Mouse (Mus musculus) layer of hippocampus, adult 18-20 months (tissue): ENCODE measurements around the gene Ncf2. TPM values are rescaled to one million over a fixed set of nuclear protein-coding genes. Genes with fewer than 3 reads are reported as not detected.
A peak's percentile ranks its signal among the peaks of the same experiment; 100 is the strongest.

Source experiments
- DNase-seq, 2 experiments: peaks; one replicate each; pipeline ENCODE4 v3.0.0; 2022; ENCODE audit warnings: low spot score in 2 of 2
- total RNA-seq, 2 experiments: library from RNA; stranded (reverse); gene quantifications; 2 replicates each; pipeline ENCODE4 v1.2.3; 2021

Ncf2 gene
- total RNA-seq, 2 experiments from 2014 or later = 2.7 to 3.4 TPM

DNA sequence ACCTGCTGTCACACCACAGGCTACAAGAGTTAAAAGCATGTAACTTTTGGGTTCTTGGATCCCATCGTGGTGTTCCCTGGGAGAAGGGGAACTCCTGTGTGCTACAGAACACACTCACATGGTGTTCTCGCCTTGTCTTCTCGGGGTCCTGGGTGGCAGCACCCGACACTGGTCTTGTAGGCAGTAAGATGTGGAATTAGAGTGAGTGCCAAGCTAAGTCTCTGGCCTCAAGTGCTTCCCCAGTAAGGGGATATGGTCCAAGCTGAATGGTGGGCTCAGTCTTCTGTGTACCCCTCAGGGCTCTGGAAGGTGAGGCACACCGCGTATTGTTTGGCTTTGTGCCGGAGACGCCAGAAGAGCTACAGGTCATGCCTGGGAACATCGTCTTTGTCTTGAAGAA lies 30.1 kb downstream of the Ncf2 start:
- no peak for DNase-seq

DNA sequence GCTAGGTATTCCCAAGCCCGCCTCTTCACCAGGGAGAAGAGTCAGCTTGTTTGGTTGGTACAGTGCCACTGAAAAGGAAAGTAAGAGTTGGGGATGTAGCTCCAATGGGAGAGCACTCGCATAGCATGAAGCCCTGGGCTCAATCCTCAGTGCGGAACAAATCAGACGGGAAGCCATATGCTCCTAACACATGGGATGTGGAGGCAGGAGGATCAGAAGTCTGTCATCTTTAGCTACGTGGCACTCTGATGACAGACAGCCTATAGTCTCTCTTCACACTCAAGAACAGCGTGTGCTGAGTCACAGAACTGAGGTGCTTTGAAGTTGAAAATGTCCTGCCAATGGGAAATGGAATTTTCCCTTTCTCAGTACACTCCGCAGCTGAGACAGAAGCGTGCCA lies 31.0 kb downstream of the Ncf2 start:
- DNase-seq = peak; percentile 87 to 95

DNA sequence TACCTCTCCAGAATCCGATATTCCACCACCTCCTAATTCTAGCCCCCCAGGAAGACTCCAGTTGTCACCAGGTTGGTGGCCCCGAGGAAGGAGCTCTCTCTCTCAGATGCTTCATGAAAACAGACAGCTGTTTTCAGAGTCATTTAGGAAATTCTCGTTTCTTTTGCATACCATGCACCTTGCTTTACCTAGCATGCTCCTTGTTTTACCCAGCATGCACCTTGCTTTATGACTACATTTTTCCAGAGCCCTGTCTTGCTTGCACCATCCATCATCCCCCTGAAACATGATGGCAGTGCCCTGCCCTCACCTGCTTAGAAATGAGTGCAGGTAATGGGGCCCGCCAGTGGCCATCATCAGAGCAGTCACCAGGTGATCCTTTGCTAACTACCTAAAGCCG lies 31.6 kb downstream of the Ncf2 start:
- DNase-seq = no peak

DNA sequence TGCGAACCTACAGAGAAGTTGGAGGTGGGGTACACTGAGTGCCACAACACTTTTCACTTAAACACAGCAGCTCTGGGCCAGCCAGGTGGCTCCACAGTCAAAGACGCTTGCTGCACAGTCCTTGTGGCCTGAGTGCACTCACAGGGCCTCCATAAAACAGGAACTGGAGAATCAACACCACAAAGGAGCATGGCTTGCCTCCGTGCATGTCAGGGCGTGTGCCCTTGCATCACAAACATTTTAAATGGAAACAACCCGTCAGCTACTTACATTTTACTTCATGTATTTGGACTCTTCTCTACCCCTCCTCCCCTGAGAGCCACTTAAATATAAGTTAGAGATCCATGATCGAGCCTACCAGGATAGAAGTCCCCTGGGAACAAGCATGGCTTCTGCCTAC lies 32.3 kb downstream of the Ncf2 start:
- no peak for DNase-seq

DNA sequence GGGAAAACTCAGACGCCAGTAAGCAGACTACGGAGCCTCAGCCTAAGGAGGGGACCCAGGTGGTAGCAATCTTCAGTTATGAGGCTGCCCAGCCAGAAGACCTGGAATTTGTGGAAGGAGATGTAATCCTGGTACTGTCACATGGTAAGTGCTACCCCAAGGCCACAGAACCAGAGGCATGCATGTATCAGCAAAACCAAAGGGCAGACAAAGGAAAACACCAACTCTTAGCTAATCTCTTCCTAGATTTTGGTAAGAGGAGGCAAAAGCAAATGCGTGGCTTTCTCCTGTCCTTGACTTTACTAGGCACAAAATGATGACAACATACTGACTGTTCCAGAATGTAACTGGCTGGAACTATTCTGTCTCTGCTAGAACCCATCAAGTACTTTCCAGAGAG lies 35.1 kb downstream of the Ncf2 start:
- DNase-seq = no peak

DNA sequence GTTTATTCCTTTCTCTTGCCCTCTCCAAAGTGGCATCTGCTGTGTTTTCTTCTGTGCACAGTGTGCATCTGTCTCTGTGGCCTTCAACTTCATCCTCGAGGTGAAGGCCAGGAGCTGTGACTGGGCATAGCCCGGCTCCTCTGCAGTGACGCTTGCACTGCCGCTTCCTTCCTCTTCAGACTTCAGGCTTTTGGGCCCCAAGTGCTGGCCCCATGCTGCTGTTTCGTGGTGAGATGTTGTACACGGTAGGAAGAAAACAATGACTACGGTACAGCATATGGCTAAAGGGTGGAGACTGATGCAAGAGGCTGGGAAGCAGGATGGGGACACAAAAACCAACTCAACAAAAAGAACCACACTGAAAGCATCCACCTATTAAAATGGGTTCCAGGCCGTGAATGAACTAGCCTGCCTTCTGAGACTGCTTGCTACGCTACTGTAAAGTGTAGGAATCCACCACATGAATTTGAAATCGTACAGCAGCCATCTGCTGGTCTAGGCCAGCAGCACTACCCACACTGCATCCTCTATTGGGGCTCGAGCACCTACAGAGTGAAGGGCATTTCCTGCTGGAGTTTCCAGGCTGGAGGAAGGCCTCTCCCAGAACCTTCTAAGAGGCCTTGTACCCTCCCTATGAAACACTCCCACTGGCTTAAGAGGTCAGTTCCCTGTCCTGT lies 38.2 kb downstream of the Ncf2 start:
- DNase-seq = peak in 1 of 2 experiments; percentile 45

DNA sequence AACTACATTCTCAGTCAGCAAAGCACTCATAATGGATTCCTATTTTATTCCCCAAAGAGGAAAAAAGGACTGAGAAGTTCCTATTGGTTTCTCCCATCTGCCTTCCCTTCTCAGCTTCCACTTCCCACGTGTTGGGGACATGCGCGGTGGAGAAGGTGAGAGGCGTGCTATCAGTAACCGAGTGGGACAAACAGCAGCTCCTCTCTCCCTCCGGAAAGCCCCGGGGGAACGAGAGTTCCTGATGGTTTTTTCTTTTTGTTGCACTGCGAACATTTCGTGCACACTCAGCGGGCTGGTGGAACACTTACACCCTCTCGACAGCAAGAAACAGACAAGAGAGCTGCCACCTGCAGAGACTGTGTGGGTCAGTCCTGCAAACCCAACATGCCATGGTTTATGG lies 38.8 kb downstream of the Ncf2 start:
- DNase-seq = peak; percentile 72 to 81

DNA sequence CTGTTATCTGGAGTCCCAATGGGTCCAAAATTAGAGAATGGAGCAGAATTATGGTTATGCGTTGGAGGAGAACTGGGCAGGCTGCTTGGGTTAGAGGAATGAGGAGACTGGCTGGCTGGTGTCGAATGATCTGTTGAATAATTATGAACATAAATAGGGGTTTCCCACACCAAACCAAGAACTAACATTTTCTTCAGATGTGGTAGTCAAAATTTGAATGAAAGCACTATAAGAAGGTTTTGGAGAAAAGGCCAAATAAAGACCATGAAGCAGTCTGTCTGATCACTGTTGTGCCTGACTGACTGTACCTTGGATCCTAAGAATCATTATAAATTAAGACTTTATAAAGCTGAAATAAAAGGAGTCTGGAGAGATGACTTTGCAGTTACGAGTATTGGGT lies 40.3 kb downstream of the Ncf2 start:
- no peak for DNase-seq

DNA sequence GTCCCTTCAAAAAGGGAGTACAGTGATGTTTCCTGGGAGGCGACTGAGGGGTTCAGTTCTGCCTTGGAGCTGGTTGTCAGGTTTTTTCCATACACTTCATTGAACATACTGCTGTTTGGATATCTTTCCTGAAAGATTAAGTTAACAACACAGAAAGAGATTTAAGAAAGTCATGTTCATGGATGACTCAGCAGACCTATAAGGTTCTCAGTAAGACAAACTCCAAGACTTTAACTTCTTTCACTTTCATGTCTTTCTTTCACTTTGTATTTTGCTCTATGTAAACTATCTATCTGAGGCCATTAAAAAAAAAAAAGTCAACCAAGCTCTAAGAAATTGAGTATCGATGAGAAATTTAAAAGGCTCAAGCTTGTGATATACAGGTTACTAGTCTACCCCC lies 41.1 kb downstream of the Ncf2 start:
- DNase-seq = no peak

DNA sequence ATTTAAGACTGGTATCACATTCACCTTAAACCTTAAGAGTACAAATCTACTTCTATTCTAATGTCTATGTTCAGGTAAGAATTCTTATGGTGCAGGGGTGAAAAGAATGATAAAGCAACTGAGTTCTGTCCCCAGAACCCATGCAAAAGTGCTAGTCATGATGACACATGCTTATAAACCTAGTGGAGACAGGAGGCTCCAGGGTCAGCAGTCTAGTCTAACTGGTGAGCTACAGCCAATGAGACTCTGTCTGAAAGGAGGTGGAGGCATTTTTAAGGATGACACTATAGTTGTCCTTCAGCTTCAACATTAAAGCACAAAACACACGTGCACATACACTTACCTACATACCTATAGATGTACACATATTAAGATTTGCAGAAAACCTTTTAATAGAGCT lies 44.6 kb downstream of the Ncf2 start:
- no peak for DNase-seq

DNA sequence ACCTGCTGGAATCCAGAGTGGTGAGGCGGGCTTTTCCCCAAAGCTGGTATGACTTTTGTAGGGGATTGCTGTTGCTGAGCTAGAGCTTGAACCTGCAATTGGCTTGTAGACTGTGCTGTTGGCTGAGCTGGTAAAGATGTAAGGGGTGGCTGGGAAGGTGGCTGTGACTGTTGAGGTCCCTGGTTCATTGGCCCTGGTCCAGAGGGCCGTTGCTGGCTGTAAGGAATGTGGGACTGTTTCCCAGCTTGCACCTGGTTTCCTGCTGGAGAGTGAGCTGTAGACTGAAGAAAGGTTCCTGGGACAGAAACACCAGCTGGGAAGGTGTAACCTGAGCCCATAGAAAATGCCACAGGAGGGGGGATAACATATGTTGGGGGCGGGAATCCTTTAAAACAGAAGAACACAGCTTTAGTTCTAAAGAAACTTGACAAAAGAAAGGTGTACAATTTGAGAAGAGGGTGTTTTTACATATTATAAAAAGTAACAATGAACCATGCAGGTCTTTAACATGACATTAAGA lies 45.3 kb downstream of the Ncf2 start:
- DNase-seq = no peak

DNA sequence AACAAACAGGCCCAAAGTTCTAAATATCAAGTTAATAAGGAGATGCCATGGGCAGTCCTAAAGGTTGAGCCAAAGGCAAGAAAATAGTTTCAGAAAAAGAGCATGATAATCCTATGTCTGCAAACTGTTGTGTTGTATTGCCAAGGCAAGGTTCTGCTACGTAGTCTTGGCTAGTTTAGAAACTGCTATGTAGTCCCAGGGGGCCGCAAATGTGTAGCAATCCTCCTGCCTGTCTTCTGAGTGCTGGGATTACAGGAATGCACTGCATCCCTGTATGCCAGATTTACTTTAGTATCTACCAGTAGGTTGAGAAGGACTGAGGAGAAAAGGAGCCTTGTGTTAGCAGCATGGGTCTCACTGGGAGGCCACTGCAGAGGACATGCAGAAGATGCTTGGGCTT lies 46.9 kb downstream of the Ncf2 start:
- no peak for DNase-seq

DNA sequence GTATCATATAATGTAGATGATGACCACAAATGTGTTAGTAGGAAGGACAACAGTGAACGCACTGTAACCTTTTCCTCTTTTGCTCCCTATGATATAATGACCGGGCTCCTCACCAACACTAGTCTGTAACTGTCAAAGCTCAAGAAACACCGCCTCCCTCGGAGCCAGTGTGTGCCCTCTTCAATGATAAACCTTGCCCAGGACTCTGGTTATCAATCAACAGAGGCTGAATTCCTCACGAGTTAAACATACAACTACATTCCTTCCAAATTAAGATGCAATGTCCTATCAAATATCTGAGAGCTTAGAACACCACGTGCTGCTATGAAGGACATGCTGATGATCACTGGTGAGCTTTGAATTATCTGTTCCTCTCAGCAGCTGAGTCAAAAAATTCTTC lies 69.9 kb downstream of the Ncf2 start:
- no peak for DNase-seq

DNA sequence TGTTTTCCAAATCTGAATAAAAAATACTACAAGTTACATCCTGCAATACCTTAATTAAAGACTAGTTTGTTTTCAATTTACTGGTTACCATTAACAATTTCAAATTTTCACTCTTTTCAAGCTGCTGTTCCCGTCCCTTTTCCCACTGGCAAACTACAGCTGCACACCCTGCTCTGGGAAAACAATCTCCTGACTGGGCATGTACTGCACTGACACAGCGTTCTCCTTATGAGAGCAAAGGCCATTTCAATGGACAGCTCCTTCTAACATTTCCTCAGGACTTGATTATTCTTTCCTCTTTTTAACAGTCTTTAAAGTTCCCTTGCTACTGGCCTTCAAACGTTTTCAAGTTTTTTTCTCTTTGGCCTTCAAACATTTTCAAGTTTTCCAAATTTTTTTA lies 71.0 kb downstream of the Ncf2 start:
- no peak for DNase-seq

Other genes starting within 250 kb of the Ncf2 start
- not detected for gene Apobec4, start 49.6 kb upstream of the Ncf2 start, total RNA-seq
- 100 to 1,000 TPM; 114 to 119 TPM for gene Rgl1, start 33.8 kb upstream of the Ncf2 start, total RNA-seq
- 100 to 1,000 TPM; 177 to 198 TPM for gene Arpc5, start 33.7 kb upstream of the Ncf2 start, total RNA-seq
- gene Smg7, start 102.5 kb downstream of the Ncf2 start, total RNA-seq = 10 to 100 TPM; 95.3 to 95.8 TPM
- 100 to 1,000 TPM; 136 to 152 TPM for gene Nmnat2, start 154.8 kb downstream of the Ncf2 start, total RNA-seq